Mouse (Mus musculus) embryonic fibroblast, embryonic 13.5 days (primary cell): ENCODE measurements around the gene Dnajb6.

ENCODE experiments used
- CTCF ChIP-seq: IDR thresholded peaks from 2 replicates; pipeline ENCODE4 v1.5.1; 2011; ENCODE audit warnings: mild to moderate bottlenecking, control low read depth, low read length, moderate library complexity, borderline replicate concordance; ENCODE audit not compliant: insufficient read depth
- POLR2A ChIP-seq: IDR thresholded peaks from 2 replicates; pipeline ENCODE4 v1.6.1; 2011; ENCODE audit warnings: low read depth, mild to moderate bottlenecking, control low read depth, low read length, moderate library complexity

DNA sequence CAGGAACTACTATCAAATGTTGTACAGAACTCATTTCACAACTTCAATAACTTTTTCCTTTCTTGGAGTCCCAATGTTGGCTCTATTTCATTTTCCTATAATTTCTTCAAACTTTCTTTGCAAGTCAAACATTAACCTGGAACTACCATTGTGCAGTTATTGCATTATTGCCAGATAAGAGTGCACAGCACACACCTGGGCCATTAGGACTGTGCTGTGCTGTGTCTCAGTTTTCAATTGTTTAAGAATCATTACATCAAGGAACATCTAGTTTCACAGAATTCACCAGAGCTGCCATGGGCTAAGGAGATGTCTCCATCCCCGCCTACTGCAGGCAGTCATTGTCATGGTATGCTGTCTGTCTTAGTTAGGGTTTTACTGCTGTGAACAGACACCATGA, 73.5 kb downstream of the Dnajb6 start:
- no peak for TF ChIP-seq POLR2A
- no peak for TF ChIP-seq CTCF
